Mouse (Mus musculus): ENCODE results near the gene Rtl10.

Rtl10 gene

GRCm38 (mm10) chr16:18498558-18498990 lies at the start of gene Rtl10, which contains the start of gene Gnb1l:
TSS of gene Rtl10 (plus strand) at chr16:18498901.
TSS of gene Gnb1l (plus strand) at chr16:18498713.
- peak; percentile 97 for DNase-seq (ENCODE audit: low read depth, low spot score)

GRCm38 (mm10) chr16:18449005-18449404 lies 49.7 kb upstream of the Rtl10 start:
- DNase-seq (ENCODE audit: low read depth, low spot score) = no peak

GRCm38 (mm10) chr16:18451486-18452181 lies 47.1 kb upstream of the Rtl10 start:
- DNase-seq (ENCODE audit: low read depth, low spot score) = no peak

GRCm38 (mm10) chr16:18452361-18452862 lies 46.3 kb upstream of the Rtl10 start:
- no peak for DNase-seq (ENCODE audit: low read depth, low spot score)

GRCm38 (mm10) chr16:18453846-18454245 lies 44.9 kb upstream of the Rtl10 start:
- DNase-seq (ENCODE audit: low read depth, low spot score) = no peak

- no peak for DNase-seq (ENCODE audit: low read depth, low spot score)
Measured at GRCm38 (mm10) chr16:18455407-18455806, 43.3 kb upstream of the Rtl10 start.

- no peak for DNase-seq (ENCODE audit: low read depth, low spot score)
Measured at GRCm38 (mm10) chr16:18458661-18459060, 40.0 kb upstream of the Rtl10 start.

- no peak for DNase-seq (ENCODE audit: low read depth, low spot score)
Measured at GRCm38 (mm10) chr16:18459335-18459954, 39.3 kb upstream of the Rtl10 start.

GRCm38 (mm10) chr16:18459955-18460370 lies 38.7 kb upstream of the Rtl10 start:
- peak; percentile 82 for DNase-seq (ENCODE audit: low read depth, low spot score)

GRCm38 (mm10) chr16:18460826-18461225 lies 37.9 kb upstream of the Rtl10 start:
- no peak for DNase-seq (ENCODE audit: low read depth, low spot score)

- DNase-seq (ENCODE audit: low read depth, low spot score) = no peak
Measured at GRCm38 (mm10) chr16:18462031-18462430, 36.7 kb upstream of the Rtl10 start.

- no peak for DNase-seq (ENCODE audit: low read depth, low spot score)
Measured at GRCm38 (mm10) chr16:18462598-18462997, 36.1 kb upstream of the Rtl10 start.

GRCm38 (mm10) chr16:18464271-18464670 lies 34.4 kb upstream of the Rtl10 start:
- DNase-seq (ENCODE audit: low read depth, low spot score) = no peak

GRCm38 (mm10) chr16:18470829-18471228 lies 27.9 kb upstream of the Rtl10 start:
- peak; percentile 40 for DNase-seq (ENCODE audit: low read depth, low spot score)

- no peak for DNase-seq (ENCODE audit: low read depth, low spot score)
Measured at GRCm38 (mm10) chr16:18471381-18471955, 27.2 kb upstream of the Rtl10 start.

- no peak for DNase-seq (ENCODE audit: low read depth, low spot score)
Measured at GRCm38 (mm10) chr16:18471976-18472375, 26.7 kb upstream of the Rtl10 start.

GRCm38 (mm10) chr16:18472416-18472815 lies 26.3 kb upstream of the Rtl10 start:
- DNase-seq (ENCODE audit: low read depth, low spot score) = no peak

GRCm38 (mm10) chr16:18472976-18473375 lies 25.7 kb upstream of the Rtl10 start:
- DNase-seq (ENCODE audit: low read depth, low spot score) = no peak

- no peak for DNase-seq (ENCODE audit: low read depth, low spot score)
Measured at GRCm38 (mm10) chr16:18474021-18474420, 24.7 kb upstream of the Rtl10 start.

GRCm38 (mm10) chr16:18477996-18478395 lies 20.7 kb upstream of the Rtl10 start:
- no peak for DNase-seq (ENCODE audit: low read depth, low spot score)

- peak; percentile 79 for DNase-seq (ENCODE audit: low read depth, low spot score)
Measured at GRCm38 (mm10) chr16:18479667-18480066, 19.0 kb upstream of the Rtl10 start.

GRCm38 (mm10) chr16:18480933-18481485 lies 17.7 kb upstream of the Rtl10 start:
- no peak for DNase-seq (ENCODE audit: low read depth, low spot score)
